Mouse (Mus musculus): ENCODE results near the gene Klhl40.

Gene Klhl40

DNA sequence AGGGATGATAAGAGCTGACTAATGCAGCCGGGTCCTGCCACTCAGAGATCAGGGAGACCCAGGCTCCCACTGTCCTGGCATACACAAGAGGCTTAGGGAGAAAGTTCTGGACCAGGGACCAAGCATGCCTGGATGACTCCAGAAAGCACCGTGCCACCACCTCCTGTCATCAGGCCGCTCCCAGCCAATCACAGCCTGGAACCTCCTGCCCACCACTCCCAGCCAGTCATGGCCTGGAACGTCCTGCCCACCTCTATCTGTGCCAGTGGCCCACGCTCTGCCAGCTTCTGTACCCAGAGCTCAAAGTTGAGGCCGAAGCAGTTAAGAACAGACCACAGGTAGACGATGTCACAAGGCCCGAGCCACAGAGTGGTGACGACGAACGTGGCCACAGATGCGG is 7.4 kb downstream of the Klhl40 start:
- no peak for DNase-seq

DNA sequence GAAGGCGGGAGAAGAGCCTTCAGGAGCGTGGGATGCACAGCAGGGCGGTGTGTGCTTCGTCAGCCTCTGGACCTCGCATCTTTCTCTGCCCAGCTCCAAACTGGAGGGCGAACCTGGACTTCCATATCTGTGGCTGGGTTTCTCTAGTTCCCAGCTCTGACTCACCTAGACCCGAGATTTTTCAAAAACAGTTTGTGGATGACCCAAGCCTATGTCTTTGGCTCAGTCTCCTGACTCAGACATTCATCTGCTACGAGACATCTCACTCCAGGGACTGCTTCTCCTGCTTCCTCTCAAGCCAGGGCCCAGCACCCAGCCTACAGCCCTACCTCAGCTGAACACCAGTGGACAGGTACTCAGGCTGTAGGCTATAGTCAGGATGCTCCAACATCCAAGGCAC is 7.9 kb downstream of the Klhl40 start:
- no peak for DNase-seq

DNA sequence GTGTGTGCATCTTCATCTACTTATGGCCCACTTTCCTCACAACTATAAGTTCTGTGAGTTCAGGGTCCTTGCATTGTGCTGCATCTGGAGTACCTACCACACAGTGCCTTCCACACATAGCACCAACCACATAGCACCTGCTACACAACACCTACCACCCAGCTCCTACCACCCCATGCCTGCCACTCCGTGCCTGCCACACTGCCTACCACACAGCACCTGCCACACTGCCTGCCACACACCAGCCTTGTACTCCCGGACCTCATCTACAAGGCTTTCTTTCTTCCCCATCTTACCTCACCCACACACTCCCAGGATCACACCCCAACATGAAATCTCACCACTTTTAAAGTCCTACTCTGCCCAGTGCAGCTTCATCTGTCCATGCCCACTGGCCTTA is 9.0 kb downstream of the Klhl40 start:
- DNase-seq = no peak

DNA sequence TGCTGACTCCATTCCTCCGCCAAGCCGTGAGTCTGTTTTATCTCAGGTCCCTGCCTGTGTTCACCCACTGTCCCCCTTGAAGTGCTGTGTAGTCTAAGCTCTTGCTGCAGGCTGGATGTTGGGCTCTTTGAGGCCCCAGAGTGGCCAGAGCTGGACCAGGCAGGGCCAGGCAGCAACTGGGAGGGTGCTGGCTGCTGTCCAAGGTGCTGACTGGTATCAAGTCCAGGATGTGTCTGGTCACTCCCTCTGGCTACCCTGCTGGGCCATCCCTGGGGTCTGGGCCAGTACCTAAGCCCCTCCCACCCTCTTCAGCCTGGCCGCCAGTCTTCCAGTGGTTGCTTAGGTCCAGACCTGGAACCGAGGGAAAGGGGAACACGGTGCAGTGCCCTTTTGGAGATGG is 13.8 kb downstream of the Klhl40 start:
- DNase-seq = peak; percentile 65

DNA sequence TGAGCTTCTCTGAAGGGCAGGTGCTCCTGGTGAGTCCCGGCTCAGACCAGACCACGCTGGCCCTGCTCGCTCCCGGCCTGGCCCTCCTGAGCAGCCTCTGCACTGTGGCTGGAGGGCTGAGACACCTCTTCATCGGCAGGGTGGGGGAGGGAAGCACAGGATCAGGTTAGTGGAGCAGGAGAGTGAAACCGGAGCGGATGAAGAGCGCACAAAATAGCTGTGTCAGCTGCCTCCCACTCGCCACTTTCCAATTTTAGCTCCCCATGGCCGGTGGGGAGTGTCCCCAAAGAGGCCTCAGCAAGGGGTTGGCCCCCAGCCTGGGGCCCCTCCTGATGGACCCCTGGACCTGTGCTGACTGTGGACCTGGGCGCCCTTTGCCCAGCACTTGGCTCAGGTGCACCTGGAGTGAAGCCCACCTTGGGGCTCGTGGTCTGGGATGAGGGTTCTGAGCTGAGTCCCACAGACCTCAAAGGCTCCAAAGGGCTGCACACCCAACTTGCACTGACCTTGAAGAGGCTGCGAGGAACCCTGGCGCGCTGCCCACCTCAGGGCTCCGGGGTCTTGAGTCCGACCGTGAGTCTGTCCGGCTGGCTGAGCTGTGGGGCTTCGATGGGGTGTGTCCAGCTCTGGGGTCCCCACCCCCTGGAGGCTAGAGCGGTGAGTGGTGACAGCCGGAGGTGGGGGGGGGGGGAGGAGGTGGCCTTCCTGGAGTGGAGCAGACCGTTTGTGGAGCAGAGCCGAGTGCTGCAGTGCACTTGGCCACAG is 14.5 kb downstream of the Klhl40 start, which contains the start of gene Hhatl:
Gene Hhatl (minus strand): TSS at position 751 of the 765 bp plus-strand sequence.
- peak; percentile 53 for DNase-seq

DNA sequence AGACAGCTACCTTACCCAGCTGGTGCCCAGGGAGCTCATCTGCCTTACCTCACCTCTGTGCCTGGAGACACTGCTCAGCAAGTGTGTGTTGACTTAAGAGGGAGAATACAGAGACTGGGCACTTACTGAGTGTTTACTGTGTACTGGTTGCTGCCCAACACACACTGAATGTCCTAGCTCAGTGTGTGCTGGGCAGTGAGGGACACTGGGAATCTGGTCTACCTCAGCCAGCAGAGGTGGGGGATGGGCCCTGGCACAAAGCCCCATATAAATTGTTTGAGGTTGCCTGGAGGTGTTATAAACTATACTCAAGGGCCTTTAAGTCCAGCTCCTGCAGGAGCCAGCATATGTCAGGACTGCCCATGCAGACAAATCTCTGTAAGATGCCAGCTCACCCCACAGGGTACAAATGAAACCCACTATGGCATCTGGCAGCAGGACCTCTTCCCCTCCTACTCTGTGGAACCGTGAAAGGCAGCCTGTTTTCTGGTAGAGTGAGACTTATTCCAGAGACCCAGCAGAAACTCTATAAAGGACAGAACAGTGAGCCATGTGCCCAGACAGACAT is 17.6 kb downstream of the Klhl40 start:
- no peak for DNase-seq

DNA sequence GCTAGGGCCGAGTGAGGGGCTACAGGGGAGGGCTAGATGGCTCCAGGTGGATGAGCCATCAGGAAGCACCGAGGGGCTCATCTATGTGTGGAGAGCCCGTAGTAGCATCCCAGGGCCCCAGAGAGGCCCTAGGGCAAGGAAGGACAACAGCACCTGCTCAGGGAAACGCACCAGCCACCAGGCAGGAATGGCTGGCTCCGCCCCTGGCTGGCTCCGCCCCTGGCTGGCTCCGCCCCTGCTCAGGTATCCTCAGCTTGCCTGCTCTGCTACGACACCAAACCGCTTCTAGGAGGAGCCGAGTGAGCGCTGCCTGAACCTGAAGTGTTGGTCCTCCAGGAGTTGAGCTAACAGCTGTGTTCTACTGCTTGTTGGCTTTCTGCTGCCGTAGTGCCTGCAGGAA is 20.3 kb downstream of the Klhl40 start:
- no peak for DNase-seq

DNA sequence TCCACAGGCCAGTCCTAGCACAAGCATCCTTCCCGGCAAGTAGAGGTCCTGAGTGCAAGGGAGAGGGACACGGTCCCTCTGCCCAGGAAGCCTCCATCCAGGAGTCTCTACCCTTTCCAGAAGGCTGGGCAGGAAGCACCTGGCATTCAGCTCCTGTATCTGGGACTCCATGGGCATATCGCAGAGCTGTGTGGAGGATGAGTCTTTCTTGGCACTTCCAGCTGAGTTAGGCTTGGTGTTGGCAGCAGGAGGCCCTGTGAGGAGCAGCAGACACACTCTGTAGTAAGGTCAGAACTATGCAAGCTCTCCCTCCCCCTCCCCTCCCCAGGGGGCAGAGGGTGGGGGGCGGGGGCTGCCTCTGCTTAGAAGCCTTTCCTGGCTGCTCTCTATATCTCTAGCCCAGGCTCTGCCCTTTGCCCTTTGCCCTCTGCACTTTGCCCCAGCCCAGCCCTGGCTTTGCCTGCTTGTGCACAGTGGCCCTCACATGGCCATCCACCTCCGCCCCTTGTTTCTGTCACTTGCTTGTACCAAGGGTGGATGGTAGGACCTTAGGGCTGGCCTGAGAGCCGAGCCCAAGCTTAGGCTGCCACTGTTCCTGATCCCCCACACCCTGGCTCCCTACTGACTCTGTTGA is 21.6 kb downstream of the Klhl40 start:
- DNase-seq = no peak

DNA sequence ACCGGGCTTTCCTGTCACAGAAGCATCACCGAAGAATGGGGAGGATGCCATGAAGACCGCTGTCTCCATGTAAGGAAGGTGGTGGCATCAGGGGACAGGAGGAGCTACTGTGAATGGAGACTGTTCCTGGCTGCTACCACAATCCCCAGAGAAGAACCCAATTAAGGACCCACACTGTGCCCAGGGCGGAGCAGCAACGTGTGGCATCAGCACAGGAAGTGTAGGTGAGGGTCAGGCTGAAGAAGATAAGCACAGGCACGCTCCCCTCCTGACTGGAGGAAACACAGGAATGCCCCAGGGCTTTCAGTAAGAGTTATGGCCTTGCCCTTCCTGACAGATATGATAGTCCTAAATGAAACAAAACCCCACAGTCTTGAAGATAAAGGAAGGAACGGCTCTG is 25.3 kb downstream of the Klhl40 start:
- no peak for DNase-seq

DNA sequence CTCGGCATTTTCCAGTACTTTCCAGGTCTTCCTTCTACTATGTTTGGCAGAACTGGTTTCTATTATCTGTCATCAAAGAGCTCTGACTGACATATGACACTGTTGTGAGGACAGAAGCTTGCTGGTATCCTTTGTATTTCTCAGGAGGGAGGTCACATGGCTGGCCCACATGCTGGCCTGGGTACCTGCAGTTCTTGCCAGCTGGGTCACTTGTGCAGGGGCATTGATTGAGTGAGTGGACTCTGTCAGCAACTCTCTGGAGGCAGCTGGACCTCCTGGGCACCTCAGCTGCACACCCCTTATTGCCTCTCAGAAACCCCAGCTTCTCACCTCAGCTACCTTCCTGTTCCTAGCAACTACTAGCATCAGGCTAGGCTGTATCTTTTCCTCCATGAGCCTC is 30.1 kb downstream of the Klhl40 start:
- DNase-seq = no peak

DNA sequence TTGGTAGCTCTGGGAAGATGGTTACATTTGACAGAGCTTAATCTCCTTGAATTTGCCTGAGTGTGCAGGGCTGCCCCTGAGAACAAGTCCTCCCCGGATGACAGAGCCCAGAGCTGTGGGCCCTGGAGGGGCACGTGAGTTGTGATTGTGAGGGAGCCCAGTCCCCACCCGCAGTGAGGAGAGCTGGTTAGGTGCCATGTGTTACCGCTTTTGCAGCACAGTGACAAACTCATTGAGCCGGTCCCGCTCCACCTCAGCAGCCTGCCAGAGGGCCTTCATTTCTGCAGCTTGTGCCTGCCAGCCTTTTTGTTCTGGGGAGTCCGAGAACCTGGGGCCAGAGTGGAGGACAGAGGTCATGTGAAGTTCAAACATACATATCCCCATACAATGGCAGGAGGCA is 30.5 kb downstream of the Klhl40 start:
- no peak for DNase-seq

DNA sequence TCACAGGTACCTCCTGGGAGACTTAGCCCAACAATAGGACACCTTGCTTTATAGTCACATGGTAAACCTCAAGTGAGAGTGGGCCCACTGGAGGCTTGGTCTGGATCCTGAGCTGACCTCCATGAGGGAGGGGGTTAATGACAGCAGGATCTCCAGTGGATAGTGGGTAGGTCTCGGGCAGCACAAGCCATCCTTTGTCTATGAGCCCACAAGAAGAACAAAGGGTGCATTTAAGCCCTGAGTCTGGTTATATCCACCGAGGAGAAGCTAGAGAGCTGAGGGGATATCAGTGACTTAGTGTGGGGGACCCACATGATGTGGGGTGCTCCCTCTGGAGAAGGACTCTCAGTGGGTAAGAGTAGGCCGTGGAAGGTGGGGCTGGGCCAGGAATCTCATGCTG is 31.1 kb downstream of the Klhl40 start:
- DNase-seq = no peak

DNA sequence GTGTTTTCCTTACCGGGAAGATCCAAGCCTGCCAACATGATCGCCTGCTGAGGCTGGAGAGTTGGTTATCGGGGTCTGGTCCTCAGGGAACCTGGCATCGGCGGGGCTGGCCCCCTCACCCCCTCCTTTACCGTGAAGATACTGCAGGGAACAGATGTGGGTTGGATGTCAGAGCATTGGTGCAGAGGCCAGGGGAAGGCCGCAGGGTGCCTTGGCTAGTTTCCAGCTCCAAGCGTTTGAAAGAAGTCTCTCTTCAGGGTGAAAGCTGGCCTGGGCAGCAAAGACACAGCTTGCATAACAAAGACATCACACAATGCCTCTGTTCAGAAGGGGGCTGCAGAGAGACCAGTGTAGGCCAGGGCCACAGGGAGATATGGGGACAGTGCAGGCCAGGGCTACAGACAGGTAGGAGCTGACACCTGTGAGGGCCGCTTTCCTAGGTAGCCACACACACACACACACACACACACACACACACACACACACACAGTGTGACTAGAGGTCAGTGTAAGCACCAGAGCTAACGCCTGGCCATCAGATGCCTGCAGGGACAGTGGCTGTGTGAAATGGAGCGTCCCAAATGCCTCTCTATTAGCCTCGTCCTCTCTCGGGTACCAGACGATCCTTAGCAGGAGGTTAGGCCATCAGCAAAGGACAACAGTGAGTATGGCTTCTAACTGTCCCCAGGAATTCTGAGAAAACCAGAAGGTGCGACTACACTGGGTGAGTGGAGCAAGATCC is 32.8 kb downstream of the Klhl40 start:
- DNase-seq = peak; percentile 78

DNA sequence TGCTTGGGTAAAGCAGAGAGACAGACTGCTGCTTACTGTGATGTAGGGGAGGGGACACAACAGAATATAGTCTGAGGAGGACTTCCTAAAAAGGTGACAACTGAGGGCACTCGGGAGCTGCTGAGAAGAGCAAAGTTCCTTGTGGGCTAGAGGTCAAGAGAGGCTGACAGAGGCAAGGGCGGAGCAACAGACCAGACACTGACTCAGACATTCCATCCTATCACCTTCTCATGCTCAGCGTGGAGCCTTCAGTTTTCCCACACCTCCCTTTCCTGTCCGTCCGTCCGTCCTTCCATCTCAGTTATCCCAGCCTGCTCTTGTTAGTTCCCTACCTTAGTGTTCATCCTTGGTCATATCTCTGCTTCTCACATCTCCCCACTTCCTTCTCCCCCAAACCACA is 37.8 kb downstream of the Klhl40 start:
- DNase-seq = no peak

DNA sequence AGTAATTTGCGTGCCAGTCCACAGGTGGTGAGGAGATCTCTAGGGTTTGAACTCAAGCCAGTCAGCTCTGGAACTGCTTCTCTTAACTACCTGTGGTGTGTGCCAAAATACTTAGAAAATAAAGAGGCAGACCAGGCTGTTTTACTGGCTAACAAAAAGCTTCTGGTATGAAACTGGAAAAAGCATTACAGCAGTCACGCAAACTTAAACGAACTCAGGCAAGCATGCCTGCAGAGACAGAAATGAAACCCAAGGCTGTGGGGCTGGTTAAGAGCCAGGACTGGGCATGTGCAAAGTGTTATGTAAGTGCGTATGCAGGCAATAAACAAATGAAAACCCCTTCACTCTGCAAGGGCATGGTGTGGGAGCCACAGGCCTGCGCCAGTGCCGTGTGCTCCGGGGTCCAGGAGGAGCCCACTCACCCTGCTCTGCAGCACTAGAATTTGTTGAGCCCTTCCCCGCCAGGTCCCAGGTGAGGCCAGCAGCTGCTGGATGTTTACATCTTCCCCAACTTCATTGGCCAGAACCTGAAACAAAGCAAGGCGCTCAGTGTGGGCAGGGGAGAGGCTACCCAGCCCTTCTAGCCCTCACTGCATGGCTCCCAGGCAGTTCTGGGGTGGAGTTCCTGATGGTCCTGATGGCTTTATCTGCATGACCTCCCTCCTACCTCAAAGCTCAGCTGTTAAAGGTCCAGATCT is 41.8 kb downstream of the Klhl40 start:
- no peak for DNase-seq

DNA sequence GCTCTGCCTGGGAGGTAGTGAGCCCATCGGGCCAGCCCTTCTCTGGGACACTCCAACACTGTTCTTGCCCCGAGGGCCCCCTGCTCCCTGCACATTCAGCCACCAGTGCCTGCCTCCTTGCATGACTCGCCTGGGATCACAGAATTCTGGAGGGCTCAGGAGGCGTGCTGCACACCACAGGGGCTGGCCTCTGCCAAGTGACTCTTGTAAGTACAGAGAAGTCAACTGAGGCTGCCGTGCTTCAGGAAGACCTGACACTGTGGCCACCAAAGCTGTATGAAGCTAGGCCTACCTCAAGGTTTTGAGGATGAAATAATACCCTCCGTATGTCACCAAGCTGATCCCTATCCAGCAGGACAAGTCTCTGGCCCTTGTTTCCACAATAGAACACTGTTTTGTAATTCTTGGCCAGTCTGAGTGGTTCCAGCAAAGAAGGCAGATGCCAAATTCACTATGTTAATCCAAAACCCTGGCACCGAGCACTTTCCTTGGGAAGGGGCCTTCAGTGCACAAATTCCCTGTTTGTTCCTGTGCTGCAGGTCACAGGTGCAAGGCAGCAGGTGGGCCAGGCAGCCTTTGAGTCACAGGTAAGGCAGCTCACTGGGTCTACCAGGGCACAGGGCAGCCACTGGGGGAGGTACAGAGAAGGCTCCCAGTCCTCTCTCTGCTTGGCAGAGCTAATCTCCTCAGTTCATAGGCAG is 42.5 kb downstream of the Klhl40 start:
- no peak for DNase-seq

DNA sequence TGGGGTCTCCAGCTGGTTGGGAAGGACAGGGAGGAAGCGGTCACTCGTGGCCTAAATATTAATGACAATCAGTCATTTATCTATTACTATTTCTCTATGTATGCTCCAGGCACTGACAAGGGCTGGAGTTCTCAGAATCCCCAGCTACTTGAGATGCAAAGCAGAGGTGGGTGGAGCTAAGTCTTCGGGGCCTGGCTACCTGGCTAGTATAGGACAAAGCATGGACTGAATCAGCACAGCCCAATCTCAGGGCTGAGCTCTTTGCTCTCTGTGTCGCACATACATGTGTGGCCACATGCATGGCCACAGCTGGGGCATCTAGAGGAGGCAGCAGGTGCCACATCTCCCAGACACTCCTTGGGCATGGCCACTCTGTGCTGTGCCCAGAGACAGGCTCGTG is 43.4 kb downstream of the Klhl40 start:
- DNase-seq = no peak

DNA sequence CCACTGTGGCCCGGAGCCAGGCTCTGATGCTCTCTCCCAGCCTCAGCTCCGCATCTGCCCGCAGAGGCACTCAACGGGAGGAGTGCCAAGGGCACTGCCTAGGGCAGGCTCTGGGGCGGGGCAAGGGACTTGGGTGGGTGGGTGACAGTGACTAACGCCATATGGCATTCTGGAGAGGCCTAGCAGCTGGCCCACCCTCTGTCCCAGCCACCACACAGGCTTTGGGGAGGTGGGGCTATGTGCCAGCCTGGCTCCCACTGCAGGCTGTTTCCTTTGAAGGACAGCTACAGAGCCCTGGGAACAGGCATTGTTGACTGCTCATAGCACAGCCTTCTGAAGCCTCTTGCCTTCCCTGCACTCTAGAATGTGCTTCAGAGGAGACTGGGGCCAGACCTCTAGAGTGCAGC is 45.2 kb downstream of the Klhl40 start:
- peak; percentile 49 for DNase-seq

DNA sequence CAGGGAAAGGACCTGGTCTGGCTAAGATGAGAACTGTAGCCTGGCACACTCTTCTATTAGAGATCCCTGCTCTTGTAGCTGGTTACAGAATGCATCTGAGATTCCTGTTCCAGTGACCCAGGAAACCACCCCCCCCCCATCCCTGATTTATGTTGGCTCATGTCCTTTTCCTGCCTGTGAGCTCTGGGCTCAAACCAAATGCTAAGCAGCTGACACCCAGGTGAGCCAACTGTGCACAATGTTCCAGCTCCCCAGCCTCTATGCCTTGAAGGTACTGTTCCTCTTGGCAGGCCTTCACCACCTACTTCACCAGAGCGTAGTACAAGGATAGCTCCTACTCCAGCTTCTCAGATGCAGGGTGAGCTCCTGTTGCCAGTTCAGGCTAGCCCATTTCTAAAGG is 45.6 kb downstream of the Klhl40 start:
- no peak for DNase-seq

DNA sequence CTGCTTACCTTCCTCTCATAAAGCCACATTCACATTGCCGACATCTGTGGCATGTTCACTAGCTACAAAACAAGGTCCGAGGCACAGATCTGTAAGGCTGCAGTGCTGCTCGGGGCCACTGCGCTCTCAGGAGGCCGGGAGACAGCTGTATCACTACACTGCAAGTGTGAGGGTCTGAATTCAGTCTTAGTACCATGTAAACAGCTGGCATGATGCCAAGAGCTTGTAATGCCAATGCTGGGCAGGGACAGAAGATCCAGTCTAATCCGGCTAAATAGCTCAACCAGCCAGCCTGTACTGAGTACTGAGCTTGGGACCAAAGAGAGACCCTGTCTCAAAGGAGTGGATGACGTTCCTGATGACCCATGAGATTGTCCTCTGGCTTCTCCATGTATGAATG is 46.6 kb downstream of the Klhl40 start:
- DNase-seq = no peak

DNA sequence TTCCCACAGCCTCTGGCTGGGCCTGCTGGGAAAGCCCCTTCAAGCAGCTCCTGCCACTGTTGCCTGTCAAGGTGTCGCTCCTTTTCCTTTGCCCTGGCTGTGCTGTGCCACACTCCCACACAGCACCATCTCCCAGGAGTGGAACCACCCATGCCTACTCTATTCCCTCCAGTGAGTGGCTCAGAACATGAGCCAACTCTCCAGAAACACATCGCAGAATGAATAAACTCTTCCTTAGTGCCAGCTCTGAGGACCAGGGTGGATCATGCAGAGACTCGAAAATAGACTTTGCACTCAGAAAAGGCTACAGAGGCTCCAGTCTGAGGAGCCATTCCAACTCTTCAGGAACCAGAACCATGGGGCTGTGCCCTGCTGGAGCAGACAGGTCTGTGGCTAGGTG is 48.9 kb downstream of the Klhl40 start:
- peak; percentile 73 for DNase-seq

DNA sequence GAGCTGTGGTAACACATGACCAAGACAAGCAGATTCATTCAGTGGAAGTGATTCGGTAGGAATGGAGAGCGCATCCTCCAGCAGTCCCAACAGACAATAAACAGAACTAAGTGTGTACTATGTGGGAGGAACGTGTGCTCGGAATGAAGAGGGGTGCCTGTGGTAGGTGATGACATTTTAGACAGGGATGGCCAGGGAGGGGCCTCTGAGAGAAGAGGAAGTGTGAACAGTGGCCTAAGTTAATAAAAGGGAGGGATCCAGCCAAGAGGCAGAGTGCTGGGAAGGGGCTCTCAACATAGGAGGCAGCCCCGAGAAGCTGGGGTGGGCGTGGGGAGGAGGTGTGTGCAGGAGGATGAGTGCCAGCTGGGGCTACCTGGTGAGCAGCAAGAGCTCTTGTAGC is 50.9 kb downstream of the Klhl40 start:
- DNase-seq = no peak
